Mouse (Mus musculus): ENCODE data around the gene Lsm10. TPM values are rescaled to one million over a fixed set of nuclear protein-coding genes. Genes with fewer than 3 reads are reported as not detected.

Lsm10 gene
- polyA plus RNA-seq, 1 experiment from 2014 or later: 55.6 TPM

- peak overlapping the region; percentile 40 for H3K9ac ChIP-seq (ENCODE audit: low read length)
- peak overlapping the region; percentile 65 for H3K4me3 ChIP-seq (ENCODE audit: low read depth, low read length)
- WGBS: 1% methylated on average over 15 of the region's 15 CpGs
- H3K4me1 ChIP-seq (replicated peaks; ENCODE audit: control insufficient read depth, insufficient read depth, low read length): peaks cover 21% of the 10 kb centered on the region
- ATAC-seq (replicated peaks; ENCODE audit: low FRiP score, low TSS enrichment, low read depth) (peak; percentile 73), DNase-seq (ENCODE audit: low spot score) (peak; percentile 89)
- H3K27me3 ChIP-seq (replicated peaks; ENCODE audit: control insufficient read depth, insufficient read depth, low read length): no peaks in the 10 kb centered on the region
- no peaks in the 10 kb centered on the region for H3K9me3 ChIP-seq (ENCODE audit: control insufficient read depth, low read length)
- peak overlapping the region; percentile 85 for H3K27ac ChIP-seq (ENCODE audit: low read depth)
- 0 out of 2 replicates have a peak, but pooled peaks cover 4% of the 10 kb centered on the region for H3K36me3 ChIP-seq (ENCODE audit: control insufficient read depth, insufficient read depth, low read length)
- H3K4me2 ChIP-seq (ENCODE audit: low read length): peak overlapping the region; percentile 85
These were observed 6.7 kb downstream of the Lsm10 start for GRCm38 (mm10) chr4:126103057-126103581.

- Histone ChIP-seq H3K36me3 (ENCODE audit: control insufficient read depth, insufficient read depth, low read length) (0 out of 2 replicates have a peak, but pooled peaks cover under 1% of the 10 kb centered on the region), H3K4me2 (ENCODE audit: low read length) (peak within 1 kb of the TSS; percentile 85), H3K9ac (ENCODE audit: low read length) (peak within 1 kb of the TSS; percentile 72), H3K27me3 (replicated peaks; ENCODE audit: control insufficient read depth, insufficient read depth, low read length) (no peaks in the 10 kb centered on the region), H3K27ac (ENCODE audit: low read depth) (peak within 1 kb of the TSS; percentile 85), H3K4me3 (ENCODE audit: low read depth, low read length) (peak within 1 kb of the TSS; percentile 65), H3K9me3 (ENCODE audit: control insufficient read depth, low read length) (no peaks in the 10 kb centered on the region), H3K4me1 (replicated peaks; ENCODE audit: control insufficient read depth, insufficient read depth, low read length) (peaks cover 21% of the 10 kb centered on the region)
- DNase-seq (ENCODE audit: low spot score) (peak; percentile 99), ATAC-seq (replicated peaks; ENCODE audit: low FRiP score, low TSS enrichment, low read depth) (peak; percentile 96)
- WGBS: under 1% methylated on average over 34 of the region's 34 CpGs
These were observed 7.2 kb downstream of the Lsm10 start, which contains the start of gene Stk40 for GRCm38 (mm10) chr4:126103590-126104068. Stk40 (plus strand) TSS chr4:126103957.

- peak; percentile 72 for DNase-seq (ENCODE audit: low spot score)
These were observed 8.0 kb downstream of the Lsm10 start for GRCm38 (mm10) chr4:126104261-126105075.

GRCm38 (mm10) chr4:126105131-126105783 is 8.8 kb downstream of the Lsm10 start:
- peak overlapping the region; percentile 65; the same call in 1 of the 2 replicates for H3K4me3 ChIP-seq (ENCODE audit: low read depth, low read length)
- no peaks in the 10 kb centered on the region for H3K27me3 ChIP-seq (replicated peaks; ENCODE audit: control insufficient read depth, insufficient read depth, low read length)
- DNase-seq (ENCODE audit: low spot score) (no peak), ATAC-seq (replicated peaks; ENCODE audit: low FRiP score, low TSS enrichment, low read depth) (no peak)
- H3K9me3 ChIP-seq (ENCODE audit: control insufficient read depth, low read length): no peaks in the 10 kb centered on the region
- no peak overlapping the region for H3K9ac ChIP-seq (ENCODE audit: low read length)
- 64% methylated on average over 7 of the region's 7 CpGs for WGBS
- no peak overlapping the region for H3K27ac ChIP-seq (ENCODE audit: low read depth)
- no peaks in the 10 kb centered on the region for H3K36me3 ChIP-seq (ENCODE audit: control insufficient read depth, insufficient read depth, low read length)
- H3K4me2 ChIP-seq (ENCODE audit: low read length): peak overlapping the region; percentile 85
- peaks cover 32% of the 10 kb centered on the region for H3K4me1 ChIP-seq (replicated peaks; ENCODE audit: control insufficient read depth, insufficient read depth, low read length)

More at GRCm38 (mm10) chr4:126104261-126105075, 8.0 kb downstream of the Lsm10 start:
- Histone ChIP-seq H3K27ac (ENCODE audit: low read depth) (no peak overlapping the region), H3K4me2 (ENCODE audit: low read length) (peak overlapping the region; percentile 85), H3K9me3 (ENCODE audit: control insufficient read depth, low read length) (no peaks in the 10 kb centered on the region), H3K9ac (ENCODE audit: low read length) (peak overlapping the region; percentile 72), H3K4me1 (replicated peaks; ENCODE audit: control insufficient read depth, insufficient read depth, low read length) (peaks cover 24% of the 10 kb centered on the region), H3K27me3 (replicated peaks; ENCODE audit: control insufficient read depth, insufficient read depth, low read length) (no peaks in the 10 kb centered on the region), H3K36me3 (ENCODE audit: control insufficient read depth, insufficient read depth, low read length) (no peaks in the 10 kb centered on the region), H3K4me3 (ENCODE audit: low read depth, low read length) (peak overlapping the region; percentile 65)
- WGBS: 2% methylated on average over 34 of the region's 34 CpGs
- ATAC-seq (replicated peaks; ENCODE audit: low FRiP score, low TSS enrichment, low read depth): no peak; the same call in 1 of the 2 replicates

GRCm38 (mm10) chr4:126108061-126108740 is 11.8 kb downstream of the Lsm10 start:
- Histone ChIP-seq H3K4me1 (replicated peaks; ENCODE audit: control insufficient read depth, insufficient read depth, low read length) (peaks cover 35% of the 10 kb centered on the region), H3K9me3 (ENCODE audit: control insufficient read depth, low read length) (no peaks in the 10 kb centered on the region), H3K4me2 (ENCODE audit: low read length) (no peak overlapping the region), H3K9ac (ENCODE audit: low read length) (no peak overlapping the region), H3K36me3 (ENCODE audit: control insufficient read depth, insufficient read depth, low read length) (no peaks in the 10 kb centered on the region), H3K27me3 (replicated peaks; ENCODE audit: control insufficient read depth, insufficient read depth, low read length) (no peaks in the 10 kb centered on the region), H3K4me3 (ENCODE audit: low read depth, low read length) (no peak overlapping the region), H3K27ac (ENCODE audit: low read depth) (no peak overlapping the region)
- no peak for DNase-seq (ENCODE audit: low spot score)
- WGBS: 57% methylated on average over 8 of the region's 8 CpGs
- ATAC-seq (replicated peaks; ENCODE audit: low FRiP score, low TSS enrichment, low read depth): no peak

GRCm38 (mm10) chr4:126109613-126110373 is 13.4 kb downstream of the Lsm10 start:
- 70% methylated on average over 10 of the region's 10 CpGs for WGBS
- H3K4me2 ChIP-seq (ENCODE audit: low read length): 0 out of 2 replicates have a peak overlapping the region, but pooled peaks have one; percentile 26
- ATAC-seq (replicated peaks; ENCODE audit: low FRiP score, low TSS enrichment, low read depth): no peak
- no peaks in the 10 kb centered on the region for H3K9me3 ChIP-seq (ENCODE audit: control insufficient read depth, low read length)
- no peak overlapping the region for H3K9ac ChIP-seq (ENCODE audit: low read length)
- no peak for DNase-seq (ENCODE audit: low spot score)
- peak overlapping the region; percentile 80 for H3K27ac ChIP-seq (ENCODE audit: low read depth)
- H3K4me3 ChIP-seq (ENCODE audit: low read depth, low read length): no peak overlapping the region
- H3K4me1 ChIP-seq (replicated peaks; ENCODE audit: control insufficient read depth, insufficient read depth, low read length): peaks cover 32% of the 10 kb centered on the region
- no peaks in the 10 kb centered on the region for H3K27me3 ChIP-seq (replicated peaks; ENCODE audit: control insufficient read depth, insufficient read depth, low read length)
- H3K36me3 ChIP-seq (ENCODE audit: control insufficient read depth, insufficient read depth, low read length): no peaks in the 10 kb centered on the region

- 15% methylated on average over 12 of the region's 12 CpGs for WGBS
- peak overlapping the region; percentile 30 for H3K9ac ChIP-seq (ENCODE audit: low read length)
- no peaks in the 10 kb centered on the region for H3K27me3 ChIP-seq (replicated peaks; ENCODE audit: control insufficient read depth, insufficient read depth, low read length)
- DNase-seq (ENCODE audit: low spot score): peak; percentile 65
- no peaks in the 10 kb centered on the region for H3K36me3 ChIP-seq (ENCODE audit: control insufficient read depth, insufficient read depth, low read length)
- no peaks in the 10 kb centered on the region for H3K9me3 ChIP-seq (ENCODE audit: control insufficient read depth, low read length)
- H3K4me1 ChIP-seq (replicated peaks; ENCODE audit: control insufficient read depth, insufficient read depth, low read length): peaks cover 26% of the 10 kb centered on the region
- H3K4me3 ChIP-seq (ENCODE audit: low read depth, low read length): no peak overlapping the region
- peak; percentile 47 for ATAC-seq (replicated peaks; ENCODE audit: low FRiP score, low TSS enrichment, low read depth)
- peak overlapping the region; percentile 80 for H3K27ac ChIP-seq (ENCODE audit: low read depth)
- H3K4me2 ChIP-seq (ENCODE audit: low read length): peak overlapping the region; percentile 26
These were observed 14.1 kb downstream of the Lsm10 start for GRCm38 (mm10) chr4:126110374-126111152.
